Mouse (Mus musculus) urinary bladder, postnatal 0 days (tissue): ENCODE results near the gene Snap23. TPM values are rescaled to one million over a fixed set of nuclear protein-coding genes. Genes with fewer than 3 reads are reported as not detected.

ENCODE experiments used
- polyA plus RNA-seq: library from polyadenylated mRNA; unstranded; fragments of >200 nt; fragmentation: Nextera tagmentation; extraction: Ambion mirVana; gene quantifications from 2 replicates; pipeline ENCODE4 v1.2.1, GENCODE M21; 2015

Gene Snap23
- 43.9 and 49.9 TPM in 2 replicates for polyA plus RNA-seq

DNA sequence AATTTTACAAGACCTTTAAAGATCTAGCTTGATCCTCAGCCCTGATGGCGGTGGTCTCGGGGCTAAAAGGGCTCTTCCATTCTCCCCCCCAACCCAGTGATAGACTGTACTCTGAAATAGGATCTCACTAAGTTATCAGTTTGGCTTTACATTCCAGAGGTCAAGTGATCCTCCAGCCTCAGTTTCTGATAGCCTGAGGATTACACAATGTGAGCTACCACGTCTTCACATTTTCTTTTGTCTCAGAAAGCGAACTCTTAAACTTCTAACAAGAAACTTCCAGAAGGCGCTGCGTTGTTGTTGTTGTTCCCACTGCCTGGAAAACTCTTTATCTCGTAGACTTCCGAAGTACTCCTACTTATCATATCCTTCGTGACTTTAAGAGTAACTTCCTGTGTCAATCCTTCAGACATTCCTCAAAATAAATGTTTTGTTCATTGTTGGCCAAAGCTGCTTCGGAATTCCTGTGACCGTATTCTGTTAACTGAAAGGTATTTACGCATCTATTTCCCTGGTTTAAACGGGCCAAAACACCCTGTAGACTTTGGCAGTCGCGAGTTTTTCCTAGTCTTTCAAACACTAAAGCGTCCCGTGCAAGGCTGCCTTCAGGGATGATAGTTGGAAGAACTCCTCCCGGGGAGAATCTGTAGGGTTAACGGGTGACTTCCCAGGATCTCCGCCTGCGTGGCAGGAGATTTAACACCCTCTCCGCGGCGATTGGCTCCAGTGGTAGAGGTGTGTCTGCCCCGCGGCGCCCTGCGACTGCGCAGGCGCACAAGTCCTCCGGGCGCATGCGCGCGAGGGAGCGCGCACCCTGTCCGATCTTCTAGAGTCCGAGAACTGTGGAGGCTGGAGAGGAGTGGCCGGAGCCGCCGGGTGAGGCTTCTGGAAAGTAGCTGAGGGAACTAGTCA is at the start of gene Snap23:
Gene Snap23, plus strand, starts transcription at position 786 of the 912 bp plus-strand sequence.

DNA sequence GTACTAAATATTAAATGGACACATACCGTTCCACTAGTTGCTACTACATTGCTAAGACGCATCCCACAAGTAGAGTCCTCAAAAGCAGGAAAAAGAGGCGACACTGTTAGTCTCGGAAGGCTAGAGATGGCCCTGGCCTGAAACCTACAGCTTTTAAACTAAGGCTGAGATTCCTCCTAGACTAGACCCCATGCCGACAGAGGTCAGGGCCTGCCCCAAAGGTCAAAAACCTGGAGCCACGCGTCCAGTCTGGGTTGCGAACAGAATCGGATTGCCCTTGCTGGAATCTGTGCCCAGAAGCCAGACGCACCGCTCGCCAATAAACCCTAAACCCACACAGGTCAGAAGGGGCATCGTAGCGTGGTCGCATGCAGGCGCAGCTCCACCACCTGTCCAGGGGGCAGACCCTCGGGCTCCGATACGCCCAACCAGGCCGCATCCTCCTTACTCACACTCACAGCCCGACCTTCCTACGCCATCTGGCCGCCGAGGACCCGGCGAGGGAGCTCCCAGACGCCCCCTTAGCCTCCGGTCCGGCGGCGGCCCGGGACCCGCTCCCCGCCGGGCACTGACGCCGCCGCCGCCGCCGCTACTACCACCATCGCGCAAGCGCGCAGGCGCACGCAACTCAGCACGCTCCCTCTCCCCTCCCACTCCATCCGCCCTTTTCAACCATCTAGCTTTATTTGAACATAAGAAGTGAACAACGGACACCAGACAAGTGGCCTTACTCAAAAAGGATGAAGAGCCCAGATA is 4.1 kb upstream of the Snap23 start, which contains the start of gene Zfp106:
Gene Zfp106, minus strand, starts transcription at position 609 of the 756 bp plus-strand sequence.

DNA sequence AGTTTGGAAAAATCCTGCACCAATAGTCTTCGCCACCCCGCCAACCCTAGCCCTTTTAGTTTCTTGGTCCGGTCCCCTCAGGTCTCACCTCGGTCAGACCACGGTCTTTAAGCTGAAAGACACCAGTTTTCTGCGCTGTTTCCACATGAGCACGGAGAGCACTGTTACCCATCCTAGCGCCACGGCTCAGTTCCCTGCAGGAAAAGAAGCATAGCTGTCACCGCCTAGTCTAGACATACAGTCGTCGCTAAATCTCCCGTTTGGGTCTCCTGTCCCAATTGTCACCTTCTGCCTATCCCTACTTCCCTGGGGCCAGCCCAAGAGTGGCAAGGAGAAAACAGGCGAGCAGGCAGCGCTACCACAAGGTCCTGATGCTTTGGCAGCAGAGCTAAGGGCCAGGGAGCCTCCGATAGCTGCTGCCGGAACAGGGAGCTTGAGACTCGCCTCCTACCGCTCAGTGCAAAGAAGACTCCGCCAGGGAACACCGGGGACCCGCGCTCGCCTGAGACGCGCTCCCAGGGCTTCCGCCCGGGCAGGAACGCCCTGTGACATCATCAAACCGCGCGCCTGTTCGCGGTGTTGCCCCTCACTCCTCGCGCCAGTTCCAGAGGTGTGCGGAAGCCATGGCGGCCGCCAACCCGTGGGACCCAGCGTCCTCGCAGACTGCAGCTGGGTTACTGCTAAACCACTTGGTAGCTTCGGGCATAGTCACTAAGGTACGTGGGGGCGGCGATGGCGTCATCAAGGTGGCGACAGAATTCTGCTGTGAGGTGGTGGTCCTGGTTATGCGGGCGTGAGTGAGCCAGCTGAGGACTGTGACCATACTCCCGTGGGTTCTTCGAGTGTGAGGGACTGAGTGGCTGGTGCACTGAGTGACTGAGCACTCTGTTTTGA is 41.6 kb downstream of the Snap23 start, which contains the start of the genes Haus2 and Lrrc57:
Gene Haus2, plus strand, starts transcription at position 554 of the 894 bp plus-strand sequence.
Gene Lrrc57, minus strand, starts transcription at position 691 of the 894 bp plus-strand sequence.

DNA sequence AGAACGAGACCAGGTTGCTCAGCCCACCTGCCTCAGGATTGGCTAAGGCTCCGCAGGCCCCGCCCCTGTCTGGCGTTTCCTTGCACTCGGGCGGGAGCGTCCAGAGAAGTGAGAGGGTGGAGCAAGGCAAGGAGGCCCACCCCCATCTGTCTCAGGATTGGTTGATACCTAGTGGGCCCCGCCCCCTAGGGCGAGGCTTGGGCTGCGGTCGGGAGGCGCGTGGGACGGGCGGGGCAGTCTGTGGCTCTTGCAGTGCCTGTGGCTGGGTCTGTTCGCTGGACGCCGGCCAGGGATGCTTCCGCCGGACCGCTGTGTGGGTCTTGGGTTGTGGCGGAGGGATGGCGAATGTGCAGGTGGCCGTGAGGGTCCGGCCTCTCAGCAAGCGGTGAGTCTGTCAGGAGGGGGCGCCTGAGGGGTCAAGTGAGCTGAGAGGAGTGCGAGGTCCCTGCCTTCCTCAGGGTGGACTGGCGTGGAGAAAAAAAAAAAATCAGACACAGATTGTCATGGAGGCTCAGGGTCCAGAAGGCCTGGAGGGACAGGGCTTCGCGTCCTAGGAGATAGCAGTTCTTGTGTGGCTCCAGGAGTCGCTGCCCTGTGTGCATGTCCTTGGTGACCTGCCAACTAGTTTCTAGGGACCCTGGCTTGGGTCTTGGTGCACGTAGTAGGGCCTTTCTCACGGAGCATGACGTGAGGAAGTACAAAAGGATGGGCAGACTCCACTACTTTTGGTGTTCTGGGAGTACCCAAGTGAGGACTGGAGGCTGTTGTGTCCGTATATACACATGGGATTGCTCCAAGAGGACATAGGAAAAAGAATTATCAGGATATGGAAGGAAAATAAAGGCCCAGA is 61.6 kb downstream of the Snap23 start, which contains the start of gene Stard9:
Gene Stard9, plus strand, starts transcription at position 236 of the 850 bp plus-strand sequence.

Other genes with a start within 250 kb of the Snap23 start
- gene Vps39, start 214.5 kb upstream of the Snap23 start, polyA plus RNA-seq, result 9.1 and 9.6 TPM in 2 replicates
- gene Ganc, start 163.8 kb upstream of the Snap23 start, polyA plus RNA-seq, result 6.3 and 8.2 TPM in 2 replicates
- gene Tmem87a, start 163.6 kb upstream of the Snap23 start, polyA plus RNA-seq, result 7.9 and 11.5 TPM in 2 replicates
- gene Capn3, start 111.7 kb upstream of the Snap23 start, polyA plus RNA-seq, result 0.66 and 0.93 TPM in 2 replicates
- 26.6 and 26.8 TPM in 2 replicates for gene Zfp106, start 3.8 kb upstream of the Snap23 start, polyA plus RNA-seq
- gene Haus2, start 41.7 kb downstream of the Snap23 start, polyA plus RNA-seq, result 15.0 and 15.2 TPM in 2 replicates
- 11.6 and 12.0 TPM in 2 replicates for gene Lrrc57, start 41.8 kb downstream of the Snap23 start, polyA plus RNA-seq
- gene Stard9, start 61.5 kb downstream of the Snap23 start, polyA plus RNA-seq, result 2.4 and 2.8 TPM in 2 replicates